Mouse (Mus musculus) lung, adult 2 months (tissue): ENCODE measurements at regions not wholly inside any gene's neighbourhood (a gene's known extent, or its start where the extent isn't known, plus 50 kb on each side); places are given as distances from the start of the nearest gene placed in this dataset.

Experiments
- CTCF ChIP-seq: fragments of 200-500 bp; IDR thresholded peaks from 2 replicates; pipeline ENCODE4 v1.5.1; 2011; ENCODE audit warnings: mild to moderate bottlenecking, low read length, control low read depth; ENCODE audit not compliant: insufficient read depth
- POLR2A ChIP-seq: fragments of 200-500 bp; IDR thresholded peaks from 2 replicates; pipeline ENCODE4 v1.6.1; 2011; ENCODE audit warnings: low read depth, mild to moderate bottlenecking, control low read depth, low read length, borderline replicate concordance; ENCODE audit errors: extremely low read depth

GRCm38 (mm10) chr9:56562440-56562839 is 144.0 kb downstream of the Hmg20a start:
- no peak for TF ChIP-seq CTCF
- no peak for TF ChIP-seq POLR2A
